Mouse (Mus musculus) MEL (cell line): ENCODE measurements at regions not wholly inside any gene's neighbourhood (a gene's known extent, or its start where the extent isn't known, plus 50 kb on each side); places are given as distances from the start of the nearest gene placed in this dataset.

Experiments used
- DNase-seq: peaks from one replicate; pipeline ENCODE4 v3.0.0; 2011; ENCODE audit warnings: low read depth, low spot score
- H3K27ac ChIP-seq: 2 replicates; pipeline ENCODE4 v1.5.1; 2012; ENCODE audit warnings: low read depth, mild to moderate bottlenecking, control low read depth, low read length, moderate library complexity; ENCODE audit not compliant: control insufficient read depth
- H3K27me3 ChIP-seq, 2 experiments: fragments of 150-350 bp in 1 of 2; sonication (generic) in 1 of 2; 2 replicates each; pipeline ENCODE4 v1.6.1; 2012; ENCODE audit warnings: low read length in 2 of 2, mild to moderate bottlenecking in 2 of 2, improper control_type of control experiment in 1 of 2, moderate library complexity in 1 of 2; ENCODE audit not compliant: insufficient read depth in 2 of 2, control insufficient read depth in 1 of 2
- H3K36me3 ChIP-seq, 2 experiments: 2 replicates each; pipeline ENCODE4 v1.6.1; 2012 to 2014; ENCODE audit warnings: low read length in 2 of 2, improper control_type of control experiment in 1 of 2, inconsistent platforms in 1 of 2, mild to moderate bottlenecking in 1 of 2; ENCODE audit not compliant: insufficient read depth in 2 of 2, control insufficient read depth in 1 of 2
- H3K4me1 ChIP-seq, 2 experiments: fragments of 150-350 bp in 1 of 2; sonication (generic) in 1 of 2; 2 replicates each; pipeline ENCODE4 v1.6.1; 2012; ENCODE audit warnings: low read length in 2 of 2, improper control_type of control experiment in 1 of 2, mild to moderate bottlenecking in 1 of 2; ENCODE audit not compliant: insufficient read depth in 2 of 2, control insufficient read depth in 1 of 2
- H3K4me3 ChIP-seq, 2 experiments: fragments of 150-350 bp in 1 of 2; sonication (generic) in 1 of 2; 2 replicates each; pipeline ENCODE4 v1.5.1; 2012; ENCODE audit warnings: low read depth in 2 of 2, low read length in 2 of 2, mild to moderate bottlenecking in 2 of 2, moderate library complexity in 2 of 2, control low read depth in 1 of 2, improper control_type of control experiment in 1 of 2; ENCODE audit not compliant: control insufficient read depth in 1 of 2, insufficient read depth in 1 of 2
- H3K79me2 ChIP-seq: 2 replicates; pipeline ENCODE4 v1.6.1; 2012; ENCODE audit warnings: mild to moderate bottlenecking, low read length, moderate library complexity; ENCODE audit not compliant: control insufficient read depth, poor library complexity, insufficient read depth
- H3K9ac ChIP-seq: 2 replicates; pipeline ENCODE4 v1.6.1; 2012; ENCODE audit warnings: low read depth, mild to moderate bottlenecking, control low read depth, low read length, moderate library complexity; ENCODE audit not compliant: control insufficient read depth, poor library complexity, severe bottlenecking
- H3K9me3 ChIP-seq: fragments of 150-350 bp; sonication (generic); replicated peaks from 2 replicates; pipeline ENCODE4 v1.6.1; 2012; ENCODE audit warnings: mild to moderate bottlenecking, low read length, improper control_type of control experiment, moderate library complexity; ENCODE audit not compliant: insufficient read depth
- BHLHE40 ChIP-seq: IDR thresholded peaks from 2 replicates; pipeline ENCODE4 v1.6.1; 2012; ENCODE audit warnings: low read depth, mild to moderate bottlenecking, inconsistent platforms, low read length, improper control_type of control experiment, borderline replicate concordance
- CHD1 ChIP-seq: IDR thresholded peaks from 2 replicates; pipeline ENCODE4 v1.6.1; 2012; ENCODE audit warnings: low read depth, mild to moderate bottlenecking, inconsistent platforms, low read length, improper control_type of control experiment
- CHD2 ChIP-seq: IDR thresholded peaks from 2 replicates; pipeline ENCODE4 v1.6.1; 2011; ENCODE audit warnings: low read length, improper control_type of control experiment
- CTCF ChIP-seq, 3 experiments: IDR thresholded peaks in 2 of 3; conservative IDR thresholded peaks in 1 of 3; 2 replicates each; pipeline ENCODE4 v1.5.1; 2011 to 2012; ENCODE audit warnings: low read length in 3 of 3, low read depth in 2 of 3, mild to moderate bottlenecking in 2 of 3, improper control_type of control experiment in 1 of 3, inconsistent platforms in 1 of 3, mixed read lengths in 1 of 3, moderate library complexity in 1 of 3; ENCODE audit not compliant: control insufficient read depth in 1 of 3, insufficient read depth in 1 of 3, poor library complexity in 1 of 3, severe bottlenecking in 1 of 3
- E2F4 ChIP-seq: IDR thresholded peaks from 2 replicates; pipeline ENCODE4 v1.6.1; 2011; ENCODE audit warnings: low read depth, low read length, improper control_type of control experiment, borderline replicate concordance
- EP300 ChIP-seq, 2 experiments: IDR thresholded peaks; 2 replicates each; pipeline ENCODE4 v1.6.1; 2011; ENCODE audit warnings: improper control_type of control experiment in 2 of 2, low read length in 2 of 2, low read depth in 1 of 2, mild to moderate bottlenecking in 1 of 2
- ETS1 ChIP-seq: IDR thresholded peaks from 2 replicates; pipeline ENCODE4 v1.6.1; 2012; ENCODE audit warnings: low read depth, mild to moderate bottlenecking, inconsistent platforms, low read length, improper control_type of control experiment, moderate library complexity
- GABPA ChIP-seq: IDR thresholded peaks from 2 replicates; pipeline ENCODE4 v1.6.1; 2012; ENCODE audit warnings: low read depth, mild to moderate bottlenecking, inconsistent platforms, low read length, improper control_type of control experiment, moderate library complexity
- JUND ChIP-seq: IDR thresholded peaks from 2 replicates; pipeline ENCODE4 v1.6.1; 2011; ENCODE audit warnings: low read depth, mild to moderate bottlenecking, improper control_type of control experiment, low read length
- MAFK ChIP-seq: IDR thresholded peaks from 2 replicates; pipeline ENCODE4 v1.6.1; 2011; ENCODE audit warnings: low read depth, mild to moderate bottlenecking, low read length, improper control_type of control experiment, borderline replicate concordance
- MXI1 ChIP-seq: IDR thresholded peaks from 2 replicates; pipeline ENCODE4 v1.6.1; 2011; ENCODE audit warnings: mild to moderate bottlenecking, low read depth, low read length, improper control_type of control experiment
- MYC ChIP-seq: IDR thresholded peaks from 2 replicates; pipeline ENCODE4 v1.6.1; 2011; ENCODE audit warnings: low read depth, mild to moderate bottlenecking, low read length, improper control_type of control experiment, moderate library complexity
- NELFE ChIP-seq: IDR thresholded peaks from 2 replicates; pipeline ENCODE4 v1.6.1; 2011; ENCODE audit warnings: low read depth, low read length, improper control_type of control experiment
- POLR2A ChIP-seq, 2 experiments: IDR thresholded peaks; 2 replicates each; pipeline ENCODE4 v1.6.1; 2011 to 2012; ENCODE audit warnings: low read length in 2 of 2, mild to moderate bottlenecking in 2 of 2, control low read depth in 1 of 2, improper control_type of control experiment in 1 of 2, low read depth in 1 of 2, moderate library complexity in 1 of 2; ENCODE audit not compliant: control insufficient read depth in 1 of 2, insufficient read depth in 1 of 2, poor library complexity in 1 of 2
- RAD21 ChIP-seq: IDR thresholded peaks from 2 replicates; pipeline ENCODE4 v1.6.1; 2011; ENCODE audit warnings: mild to moderate bottlenecking, low read depth, low read length, improper control_type of control experiment
- RCOR1 ChIP-seq: IDR thresholded peaks from 2 replicates; pipeline ENCODE4 v1.6.1; 2012; ENCODE audit warnings: low read depth, mild to moderate bottlenecking, inconsistent platforms, low read length, improper control_type of control experiment
- SIN3A ChIP-seq: IDR thresholded peaks from 2 replicates; pipeline ENCODE4 v1.6.1; 2012; ENCODE audit warnings: low read length, improper control_type of control experiment, inconsistent platforms
- TAL1 ChIP-seq: IDR thresholded peaks from 2 replicates; pipeline ENCODE4 v1.6.1; 2012; ENCODE audit warnings: mild to moderate bottlenecking, inconsistent platforms, low read length, moderate library complexity, mixed read lengths
- USF1 ChIP-seq: IDR thresholded peaks from 2 replicates; pipeline ENCODE4 v1.6.1; 2014; ENCODE audit warnings: low read depth, mild to moderate bottlenecking, inconsistent platforms, low read length, improper control_type of control experiment, moderate library complexity

- TF ChIP-seq SIN3A (no peak), MYC (no peak), E2F4 (no peak), CHD2 (no peak), ETS1 (no peak), RCOR1 (no peak), JUND (no peak), CTCF (IDR thresholded peaks at IDR 0.05 in 2 of 3, conservative IDR thresholded peaks at IDR 0.05 in 1 of 3; ENCODE audit: control insufficient read depth in 1 of 3, insufficient read depth in 1 of 3, low read depth in 2 of 3, low read length in 3 of 3, poor library complexity in 1 of 3, severe bottlenecking in 1 of 3) (no peak)
- H3K4me3 ChIP-seq = no peak overlapping the region
- H3K9ac ChIP-seq = no peak overlapping the region
- no peaks in the 10 kb centered on the region for H3K4me1 ChIP-seq
- H3K79me2 ChIP-seq = no peaks in the 10 kb centered on the region
- no peak for DNase-seq
- no peak overlapping the region for H3K27ac ChIP-seq
- no peaks in the 10 kb centered on the region for H3K9me3 ChIP-seq
- H3K36me3 ChIP-seq = no peaks in the 10 kb centered on the region
- H3K27me3 ChIP-seq = no peaks in the 10 kb centered on the region
Measured at GRCm38 (mm10) chr11:24615436-24615835, 537.6 kb downstream of the Bcl11a start.

- no peak overlapping the region for H3K27ac ChIP-seq
- no peaks in the 10 kb centered on the region for H3K27me3 ChIP-seq
- no peak for TF ChIP-seq BHLHE40
- no peak for TF ChIP-seq POLR2A (IDR thresholded peaks at IDR 0.05; ENCODE audit: control insufficient read depth in 1 of 2, insufficient read depth in 1 of 2, low read depth in 1 of 2, low read length in 2 of 2, poor library complexity in 1 of 2)
- no peak for TF ChIP-seq NELFE
- no peak for TF ChIP-seq MAFK
- no peak for TF ChIP-seq MXI1
- TF ChIP-seq RAD21 = no peak
- no peak for TF ChIP-seq USF1
- no peak for TF ChIP-seq SIN3A
- no peak for TF ChIP-seq TAL1
- no peak for TF ChIP-seq CHD1
- TF ChIP-seq GABPA = no peak
- no peaks in the 10 kb centered on the region for H3K79me2 ChIP-seq
- no peak for DNase-seq
- H3K36me3 ChIP-seq = no peaks in the 10 kb centered on the region
- no peak overlapping the region for H3K9ac ChIP-seq
- H3K9me3 ChIP-seq = no peaks in the 10 kb centered on the region
- no peaks in the 10 kb centered on the region for H3K4me1 ChIP-seq
- H3K4me3 ChIP-seq = no peak overlapping the region
Measured at GRCm38 (mm10) chr11:24618586-24618985, 540.7 kb downstream of the Bcl11a start.

- Histone ChIP-seq H3K4me3 (no peak overlapping the region), H3K27ac (no peak overlapping the region), H3K4me1 (no peaks in the 10 kb centered on the region), H3K9me3 (no peaks in the 10 kb centered on the region), H3K36me3 (no peaks in the 10 kb centered on the region), H3K9ac (no peak overlapping the region), H3K27me3 (no peaks in the 10 kb centered on the region), H3K79me2 (no peaks in the 10 kb centered on the region)
- TF ChIP-seq JUND (no peak), EP300 (IDR thresholded peaks at IDR 0.05; ENCODE audit: low read depth in 1 of 2, low read length in 2 of 2) (no peak)
- no peak for DNase-seq
Measured at GRCm38 (mm10) chr11:24619021-24619420, 541.2 kb downstream of the Bcl11a start.
